Mouse (Mus musculus) megakaryocyte progenitor cell, adult 5-6 weeks (primary cell): ENCODE results near the gene Ywhah. TPM values are rescaled to one million over a fixed set of nuclear protein-coding genes. Genes with fewer than 3 reads are reported as not detected.
"Not testable (repeated sequence)": the region's sequence is repeated elsewhere in the genome, so short reads cannot be mapped to it uniquely, and the experiment has no call there.

Experiments
- ATAC-seq: replicated peaks from 2 replicates; pipeline ENCODE4 v1.8.0; 2016; ENCODE audit warnings: mild to moderate bottlenecking, moderate TSS enrichment, inconsistent platforms; ENCODE audit not compliant: poor library complexity
- total RNA-seq, 2 experiments: library from RNA; stranded (forward) in 1 of 2; stranded (reverse) in 1 of 2; fragments of 157-497, 149-512 nt in 1 of 2; fragments of 200-1000 nt in 1 of 2; gene quantifications; 2 replicates each; pipeline versions ENCODE4 v1.2.3 to v1.2.4; 2015 to 2017

Ywhah gene
- total RNA-seq, 2 experiments from 2014 or later, result 138 to 391 TPM

DNA sequence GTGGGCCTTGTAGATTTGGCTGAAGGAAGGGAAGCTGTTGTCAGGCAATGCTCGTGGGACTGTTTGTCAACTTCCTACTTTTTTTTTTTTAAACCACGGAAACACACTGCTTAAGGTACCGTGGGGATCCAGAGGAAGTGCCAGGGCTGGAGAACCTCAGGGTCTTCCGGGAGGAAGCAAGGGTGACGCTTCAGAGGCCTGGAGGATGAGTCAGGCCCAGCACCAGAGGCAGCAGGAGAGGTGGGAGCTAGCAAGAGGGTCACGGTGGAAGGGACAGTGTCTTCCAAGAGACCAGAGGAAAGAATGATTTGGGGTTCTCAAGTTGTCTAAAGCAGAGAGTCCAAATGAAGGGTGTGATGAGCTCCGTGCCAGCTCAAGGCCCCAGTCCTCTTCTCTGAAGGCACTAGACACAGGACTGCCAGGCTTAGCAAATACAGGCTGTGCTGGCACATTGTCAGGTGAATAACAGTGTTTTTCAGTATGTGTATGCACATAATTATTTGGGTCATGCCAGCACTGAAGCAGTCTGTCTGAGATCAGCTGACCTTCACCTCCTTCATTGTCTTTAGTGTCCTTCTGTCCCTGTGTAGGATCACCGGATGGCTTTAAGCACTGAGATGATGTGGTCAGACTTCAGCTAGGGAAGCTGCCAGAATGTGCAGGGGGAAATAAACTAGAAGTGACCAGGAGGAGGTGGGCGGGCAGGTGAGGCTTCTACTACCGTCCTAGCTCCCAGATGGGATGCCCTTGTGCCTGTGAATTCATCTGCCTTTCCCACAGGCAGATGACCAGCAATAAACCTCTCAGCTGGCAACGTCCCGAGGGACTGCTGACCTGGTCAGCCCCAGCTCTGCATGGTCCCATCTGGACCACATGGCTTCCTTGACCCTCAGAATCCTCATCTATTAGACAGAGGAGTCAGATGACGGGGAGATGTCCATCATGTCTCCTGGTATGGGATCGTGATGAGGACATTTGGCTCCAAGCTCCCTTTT is 8.5 kb upstream of the Ywhah start:
- peak; percentile 83 for ATAC-seq

DNA sequence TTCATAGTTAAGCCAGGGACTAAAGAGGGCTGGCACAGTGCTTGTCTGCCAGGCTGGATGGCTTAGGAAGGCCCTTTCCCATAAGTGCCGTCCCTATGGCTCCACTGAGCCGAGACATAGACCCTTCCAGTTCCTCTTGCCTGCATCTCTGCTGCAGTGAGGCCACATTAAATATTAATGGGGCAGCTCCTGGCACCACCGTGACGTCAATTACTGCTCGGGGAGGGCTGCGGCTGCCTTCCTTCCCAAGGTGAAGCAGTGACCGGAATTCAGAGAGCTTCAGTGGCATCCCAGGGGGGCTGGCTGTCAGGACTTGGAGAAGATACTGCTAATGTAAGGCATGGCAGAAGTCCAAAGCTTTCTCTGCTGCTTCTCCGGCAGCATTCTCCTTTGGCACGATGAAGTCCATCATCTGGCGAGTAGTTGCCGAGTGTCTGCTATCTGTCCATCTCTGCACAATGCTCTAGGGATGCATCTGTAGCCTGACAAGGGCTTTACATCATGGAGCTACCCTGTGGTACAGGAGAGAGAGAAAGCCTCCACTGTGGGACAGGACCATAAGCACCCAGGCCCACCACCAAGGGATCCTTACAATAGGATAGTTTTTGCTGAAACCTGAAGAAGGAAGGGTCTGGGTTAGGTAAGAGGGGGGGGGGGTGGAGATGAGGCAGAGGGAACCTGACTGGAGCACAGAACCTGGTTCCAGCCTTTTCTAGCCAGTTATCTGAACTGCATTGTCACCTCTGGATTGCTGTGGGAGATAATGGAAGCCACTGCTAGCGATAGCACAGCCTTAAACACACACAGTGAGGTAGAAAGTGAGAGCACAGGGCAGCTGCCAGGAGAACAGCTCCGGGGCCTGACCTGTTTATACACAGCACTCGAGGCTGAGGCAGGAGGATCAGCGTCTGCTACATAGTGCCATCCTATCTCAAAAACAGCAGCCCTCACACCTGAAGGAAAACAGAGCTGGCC is 7.2 kb upstream of the Ywhah start:
- no peak for ATAC-seq

DNA sequence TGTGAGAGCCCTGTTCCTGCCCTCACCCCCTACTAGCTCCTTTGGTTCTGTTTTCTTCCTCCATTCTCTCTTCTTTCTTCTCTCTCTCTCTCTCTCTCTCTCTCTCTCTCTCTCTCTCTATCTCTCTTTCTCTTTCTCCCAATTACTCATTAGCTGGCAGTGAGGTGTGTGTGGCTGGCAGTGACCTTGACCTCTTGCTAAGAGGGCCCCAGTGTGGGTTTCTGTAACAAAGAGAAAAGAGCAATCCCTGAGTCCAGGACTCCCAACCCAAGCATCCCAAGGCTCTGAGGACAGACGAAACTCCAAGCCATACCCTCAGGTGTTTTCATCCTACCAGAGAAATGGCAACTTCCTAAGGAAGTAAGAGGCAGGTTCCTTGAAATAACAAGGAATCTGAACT is 4.5 kb upstream of the Ywhah start:
- no peak for ATAC-seq

DNA sequence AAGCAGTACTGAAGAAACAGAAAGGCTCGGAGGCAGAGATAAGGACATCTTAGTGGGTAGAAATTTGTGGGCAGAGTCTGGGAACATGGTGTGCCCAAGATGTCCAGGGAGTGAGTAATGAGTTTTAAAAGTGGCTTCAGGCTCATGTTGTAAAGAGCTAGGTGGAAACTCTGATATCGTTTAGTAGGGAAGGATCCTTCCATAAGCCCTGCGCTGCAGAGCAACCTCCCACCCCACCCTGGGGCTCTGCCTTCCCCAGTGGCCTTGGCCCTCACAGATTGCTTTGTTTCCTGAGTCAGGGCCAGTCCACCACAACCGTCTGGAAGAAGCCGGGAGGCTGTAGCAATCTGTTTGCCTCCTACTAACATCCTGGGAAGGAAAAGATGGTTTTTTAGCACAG is 3.0 kb upstream of the Ywhah start:
- ATAC-seq, result no peak

GRCm38 (mm10) chr5:33018189-33018560 is 441 bp upstream of the Ywhah start:
- ATAC-seq, result peak; percentile 29; the same call in 1 of the 2 replicates

DNA sequence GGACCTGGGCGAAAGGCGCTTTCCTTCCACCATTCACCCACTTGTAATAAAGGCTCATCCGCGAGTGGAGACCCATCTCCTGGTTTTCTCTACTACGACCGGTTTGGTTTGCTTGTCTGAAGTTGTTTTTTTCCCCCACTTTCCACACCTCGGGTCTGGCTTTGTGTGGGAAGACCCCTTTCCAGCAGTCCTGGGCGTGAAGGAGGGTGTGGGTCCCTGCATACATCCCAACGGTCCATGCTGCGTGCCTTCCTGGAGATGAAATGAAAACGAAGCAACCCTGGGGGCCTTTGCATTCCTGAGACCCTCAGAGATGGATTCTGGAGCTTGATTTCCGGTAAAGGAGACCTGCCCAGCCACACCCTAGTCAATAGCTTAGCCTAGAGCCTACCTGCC is 808 bp downstream of the Ywhah start:
- ATAC-seq, result no peak

DNA sequence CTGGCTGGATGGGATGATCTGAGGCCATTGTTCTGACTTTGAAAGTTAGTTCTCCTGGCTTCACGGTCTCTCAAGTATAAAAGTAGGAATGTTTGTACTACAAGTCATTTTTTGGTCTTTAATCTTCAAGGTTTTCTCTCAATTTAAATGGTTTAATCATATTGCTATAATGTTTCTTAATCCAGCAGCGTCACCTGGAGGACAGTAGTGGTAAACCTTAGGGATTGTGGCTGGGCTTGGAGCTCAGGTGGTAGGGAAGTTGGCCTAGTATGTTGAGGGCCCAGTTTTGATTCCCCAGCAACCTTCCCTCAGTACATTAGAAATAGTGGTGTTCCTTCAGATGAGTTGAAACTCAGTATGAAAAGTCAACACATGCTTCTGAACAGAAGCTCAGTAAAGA is 3.0 kb downstream of the Ywhah start:
- ATAC-seq, result 0 out of 2 replicates have a peak, but pooled peaks have one; percentile 21

DNA sequence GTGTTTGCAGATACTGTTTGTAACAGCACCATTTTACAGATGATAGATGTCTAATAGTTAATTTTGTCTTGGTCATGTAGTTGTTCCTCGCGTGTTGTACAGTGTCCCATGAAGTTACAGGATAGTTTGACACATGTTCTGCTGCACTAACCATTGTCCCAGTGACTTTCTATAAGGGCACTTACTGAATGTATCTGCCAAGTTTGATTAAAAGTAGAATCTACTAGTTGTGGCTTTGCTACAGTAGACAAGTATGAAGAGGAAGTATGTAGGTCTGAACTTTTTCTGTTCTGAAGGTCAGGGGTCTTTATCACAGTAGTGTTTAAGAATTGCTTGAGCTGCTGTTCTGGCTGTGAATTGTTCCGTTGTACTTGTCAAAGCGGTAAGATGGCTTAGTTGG is 4.7 kb downstream of the Ywhah start:
- ATAC-seq, result no peak

DNA sequence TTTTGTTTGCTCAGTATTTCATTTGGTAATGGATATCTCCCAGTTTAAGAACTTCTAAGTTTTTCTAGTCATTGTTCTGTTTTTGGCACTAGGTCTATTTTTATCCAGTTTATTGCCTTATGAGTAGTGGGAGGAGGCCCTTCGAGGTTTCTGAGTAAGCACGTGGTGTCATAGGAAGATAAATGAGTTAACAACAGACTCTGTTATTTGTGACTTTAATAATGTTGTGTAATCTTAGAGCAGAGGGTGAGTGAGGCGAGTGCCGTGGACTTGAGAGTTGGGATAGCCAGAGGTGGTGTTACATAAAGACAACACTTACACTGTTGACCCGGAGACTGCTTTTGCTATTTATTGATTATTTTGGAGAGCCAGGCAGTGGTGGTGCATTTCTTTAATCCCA is 5.9 kb downstream of the Ywhah start:
- ATAC-seq, result no peak

DNA sequence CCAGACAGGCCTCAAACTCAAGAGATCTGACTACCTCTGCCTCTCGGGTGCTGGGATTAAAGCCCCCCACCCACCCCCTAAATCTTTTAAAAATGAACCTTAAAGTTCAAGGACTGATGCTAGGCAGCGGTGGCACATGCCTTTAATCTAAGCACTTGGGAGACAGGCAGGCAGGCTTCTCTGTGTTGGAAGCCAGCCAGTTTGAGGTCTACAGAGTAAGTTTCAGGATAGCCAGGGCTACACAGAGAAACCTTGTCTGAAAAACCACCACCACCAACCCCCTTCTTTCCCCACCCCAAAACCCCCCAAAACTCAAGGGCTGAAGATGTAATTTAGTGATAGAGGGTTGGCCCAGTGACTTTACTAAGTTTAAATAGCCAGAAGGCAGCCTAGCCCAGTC is 10.0 kb downstream of the Ywhah start:
- no peak for ATAC-seq

DNA sequence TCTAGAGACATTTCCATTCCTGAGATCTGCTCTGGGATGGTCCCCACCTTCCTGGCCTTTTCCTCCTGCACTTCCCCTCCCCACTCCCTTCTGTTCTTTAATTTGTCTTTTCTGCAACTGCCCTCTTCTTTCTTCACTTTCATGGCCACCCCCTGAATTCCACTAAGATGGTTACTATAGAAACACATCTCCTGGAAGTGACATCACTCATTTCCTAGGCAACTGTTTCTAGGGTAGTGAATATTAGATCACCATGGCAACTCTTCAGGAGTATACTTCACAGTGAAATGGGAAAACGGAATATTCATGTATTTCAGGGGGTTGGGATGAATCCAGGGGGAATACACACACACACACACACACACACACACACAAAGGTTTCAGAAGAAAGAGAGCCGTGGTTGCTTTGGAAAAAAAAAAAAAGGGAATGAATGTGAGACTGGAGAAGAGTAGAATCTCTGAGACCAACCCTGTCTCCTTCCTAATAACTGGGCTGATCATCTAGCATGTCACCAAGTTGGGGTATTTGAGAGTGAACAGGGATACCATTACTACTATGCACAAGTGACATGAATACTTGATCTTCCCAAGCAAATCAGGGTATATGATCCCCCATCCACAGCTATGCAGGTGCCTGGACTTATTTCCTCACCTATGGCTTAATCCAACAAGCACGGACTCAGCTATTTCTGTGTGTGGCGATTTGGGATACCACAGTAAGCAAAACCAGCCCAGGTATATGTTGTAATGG is 12.0 kb downstream of the Ywhah start:
- no peak for ATAC-seq

DNA sequence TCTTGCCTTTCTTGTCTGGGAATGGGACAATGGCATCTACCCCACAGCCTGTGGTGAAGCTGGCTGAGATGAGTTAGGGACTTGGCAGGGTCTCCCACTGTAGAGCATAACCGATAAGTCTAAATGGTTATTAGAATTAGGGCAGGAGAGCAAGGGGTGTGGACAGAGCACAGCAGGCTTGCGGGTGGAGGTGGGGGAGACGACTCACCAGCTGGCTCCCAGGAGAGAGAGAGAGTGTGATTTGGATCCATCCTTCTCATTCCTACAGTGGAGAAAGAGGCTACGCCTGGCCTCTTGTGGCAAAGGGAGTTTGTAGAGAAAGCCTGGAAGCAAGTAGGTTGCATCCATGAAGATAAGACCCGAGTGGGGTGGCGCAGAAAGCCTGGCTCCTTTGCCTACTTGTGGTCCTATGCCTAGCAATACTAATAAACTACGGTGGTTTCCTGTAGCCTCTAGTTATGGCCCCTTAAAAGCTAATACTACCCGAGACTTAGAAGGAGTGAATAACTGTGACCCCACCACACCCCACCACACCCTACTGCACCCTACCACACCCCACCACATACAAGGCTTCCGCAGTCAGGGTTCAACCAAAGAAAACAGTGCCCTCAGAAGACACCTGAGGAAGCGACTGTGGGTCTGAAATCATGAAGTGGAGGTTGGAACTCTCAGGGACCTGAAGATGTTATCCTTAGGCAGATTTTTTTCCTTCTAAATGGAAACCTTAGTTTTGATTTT is 13.6 kb downstream of the Ywhah start:
- no peak for ATAC-seq

GRCm38 (mm10) chr5:33033121-33033520 is 14.5 kb downstream of the Ywhah start:
- peak; percentile 88 for ATAC-seq

DNA sequence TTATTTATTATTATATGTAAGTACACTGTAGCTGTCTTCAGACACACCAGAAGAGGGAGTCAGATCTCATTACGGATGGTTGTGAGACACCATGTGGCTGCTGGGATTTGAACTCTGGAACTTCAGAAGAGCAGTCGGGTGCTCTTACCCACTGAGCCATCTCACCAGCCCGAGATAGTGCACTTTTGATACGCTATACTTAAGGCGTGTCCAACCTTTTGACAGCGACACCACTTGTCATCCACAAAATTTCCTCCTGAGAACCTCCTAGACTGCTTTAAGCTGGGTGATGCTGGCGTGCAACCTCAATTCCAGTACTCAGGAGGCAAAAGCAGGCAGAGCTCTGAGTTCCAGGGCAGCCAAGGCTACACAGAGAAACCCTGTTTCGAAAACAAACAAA is 15.0 kb downstream of the Ywhah start:
- ATAC-seq, result not testable (repeated sequence)

- peak; percentile 77 for ATAC-seq
Observed at GRCm38 (mm10) chr5:33034100-33034499, 15.5 kb downstream of the Ywhah start.

DNA sequence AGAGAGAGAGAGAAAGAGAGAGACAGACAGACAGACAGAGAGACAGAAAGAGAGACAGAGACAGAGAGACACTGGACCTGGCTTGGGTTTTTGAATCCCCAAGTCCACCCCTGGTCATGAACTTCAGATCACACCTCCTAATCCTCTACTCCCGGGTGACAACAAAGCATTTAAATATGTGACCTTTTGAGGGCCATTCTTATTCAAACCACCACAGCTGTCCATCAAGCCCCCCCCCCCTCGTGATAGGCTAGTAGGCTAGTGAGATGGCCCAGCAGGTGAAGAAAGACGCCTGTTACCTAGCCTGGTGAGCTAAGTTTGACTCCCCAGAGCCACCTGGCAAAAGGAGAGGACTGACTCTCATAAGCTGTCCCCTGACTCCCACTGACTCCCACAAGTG is 16.3 kb downstream of the Ywhah start:
- ATAC-seq, result no peak

DNA sequence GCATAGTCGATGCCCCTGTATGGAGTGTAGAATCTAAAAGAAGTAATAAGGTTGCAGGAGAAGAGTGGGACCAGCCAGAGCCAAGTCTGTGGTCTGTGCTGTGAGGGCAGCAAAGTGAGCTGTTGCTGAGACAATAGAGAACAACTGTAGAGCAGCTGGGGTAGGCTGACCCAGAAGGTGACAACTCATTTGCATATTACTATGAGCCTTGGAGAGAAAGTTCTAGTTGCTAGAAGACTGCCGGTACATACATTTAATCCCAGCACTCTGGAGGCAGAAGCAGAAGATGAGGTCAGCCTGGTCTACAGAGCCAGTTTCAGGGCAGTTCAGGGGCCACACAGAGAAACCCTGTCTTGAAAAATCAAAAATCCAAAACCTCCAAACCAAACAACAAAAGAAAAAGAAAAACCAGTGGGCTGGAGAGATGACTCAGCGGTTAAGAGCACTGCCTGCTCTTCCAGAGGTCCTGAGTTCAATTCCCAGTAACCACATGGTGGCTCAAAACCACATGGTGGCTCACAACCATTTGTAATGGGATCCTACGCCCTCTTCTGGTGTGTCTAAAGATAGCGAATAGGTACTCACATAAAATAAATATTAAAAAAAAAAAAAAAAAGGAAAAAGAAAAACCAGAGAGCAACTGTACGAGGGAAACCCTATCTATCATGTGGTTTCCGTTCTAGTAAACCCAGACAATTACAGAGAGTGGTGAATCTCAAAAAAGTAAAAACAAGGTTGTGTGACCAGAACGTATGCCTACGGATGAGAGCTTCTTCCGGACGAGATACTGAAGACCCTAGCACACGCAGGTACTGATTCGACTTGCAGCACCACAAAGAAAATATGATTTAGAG is 20.3 kb downstream of the Ywhah start:
- no peak for ATAC-seq

DNA sequence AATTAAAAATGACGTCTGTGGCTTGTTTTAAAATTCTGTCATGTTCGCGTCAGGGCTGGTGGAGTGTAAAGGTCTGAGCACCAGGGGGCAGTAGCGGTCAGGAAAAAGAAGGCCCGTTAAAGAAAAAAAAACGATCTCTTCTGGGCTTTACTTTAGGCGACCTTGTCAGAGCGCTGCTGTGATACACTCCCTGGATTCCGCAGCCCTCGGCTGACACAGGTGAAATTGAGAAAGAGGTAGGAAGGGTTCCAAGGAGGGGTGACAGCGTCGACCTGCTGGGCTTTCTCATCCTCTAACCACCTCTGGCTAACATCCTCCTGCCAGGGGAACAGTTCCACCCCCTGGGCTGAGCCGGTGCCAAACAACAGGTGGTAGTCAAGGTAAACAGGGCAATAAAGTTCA is 20.9 kb downstream of the Ywhah start:
- ATAC-seq, result peak; percentile 95

DNA sequence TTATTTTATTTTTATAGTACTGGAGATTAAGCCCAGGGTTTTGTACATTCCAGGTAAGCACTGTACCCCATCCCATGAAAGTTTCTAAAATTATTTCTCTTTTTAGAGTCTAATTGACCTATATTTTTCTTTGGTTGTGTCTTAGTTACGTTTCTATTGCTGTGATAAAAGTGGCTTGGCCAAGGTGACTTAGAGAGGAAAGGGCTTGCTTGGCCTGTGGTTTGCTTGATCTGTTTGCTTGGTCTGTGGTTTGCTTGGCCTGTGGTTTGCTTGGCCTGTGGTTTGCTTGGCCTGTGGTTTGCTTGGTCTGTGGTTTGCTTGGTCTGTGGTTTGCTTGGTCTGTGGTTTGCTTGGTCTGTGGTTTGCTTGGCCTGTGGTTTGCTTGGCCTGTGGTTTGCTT is 22.1 kb downstream of the Ywhah start:
- not testable (repeated sequence) for ATAC-seq
